Mouse (Mus musculus) NIH3T3 (cell line): Measurements from ENCODE around the gene Pgpep1l.

Experiments
- DNase-seq: peaks from one replicate; pipeline ENCODE4 v3.0.0-alpha.2; 2012; ENCODE audit warnings: low read depth

Pgpep1l gene

DNA sequence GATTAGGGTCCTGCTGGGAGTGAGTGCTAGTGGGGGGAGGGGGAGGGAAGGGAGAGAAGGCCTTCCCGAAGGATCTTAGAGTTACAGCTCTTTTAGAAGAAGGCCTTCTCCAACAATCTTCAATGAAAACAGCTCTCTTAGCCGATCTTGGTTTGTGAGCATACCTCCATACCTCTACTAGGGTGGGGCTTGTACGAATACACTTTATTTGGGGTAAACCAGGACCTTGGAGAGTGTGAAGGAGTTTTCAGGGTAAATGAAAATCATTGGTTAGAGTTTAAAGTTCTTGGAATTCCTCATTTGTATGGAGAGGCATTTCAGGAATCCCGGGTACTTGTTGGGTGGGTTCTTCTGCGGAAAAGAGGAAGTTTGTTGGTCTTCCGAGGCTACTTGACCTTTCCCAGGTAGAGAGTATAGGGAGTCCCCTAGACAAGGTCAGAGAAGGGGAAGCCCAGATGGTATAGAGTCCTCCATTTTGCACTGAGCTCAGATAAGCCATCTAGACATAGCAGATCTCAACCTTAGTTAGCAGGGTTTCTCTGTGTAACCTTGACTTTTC, 4.4 kb downstream of the Pgpep1l start:
- no peak for DNase-seq

DNA sequence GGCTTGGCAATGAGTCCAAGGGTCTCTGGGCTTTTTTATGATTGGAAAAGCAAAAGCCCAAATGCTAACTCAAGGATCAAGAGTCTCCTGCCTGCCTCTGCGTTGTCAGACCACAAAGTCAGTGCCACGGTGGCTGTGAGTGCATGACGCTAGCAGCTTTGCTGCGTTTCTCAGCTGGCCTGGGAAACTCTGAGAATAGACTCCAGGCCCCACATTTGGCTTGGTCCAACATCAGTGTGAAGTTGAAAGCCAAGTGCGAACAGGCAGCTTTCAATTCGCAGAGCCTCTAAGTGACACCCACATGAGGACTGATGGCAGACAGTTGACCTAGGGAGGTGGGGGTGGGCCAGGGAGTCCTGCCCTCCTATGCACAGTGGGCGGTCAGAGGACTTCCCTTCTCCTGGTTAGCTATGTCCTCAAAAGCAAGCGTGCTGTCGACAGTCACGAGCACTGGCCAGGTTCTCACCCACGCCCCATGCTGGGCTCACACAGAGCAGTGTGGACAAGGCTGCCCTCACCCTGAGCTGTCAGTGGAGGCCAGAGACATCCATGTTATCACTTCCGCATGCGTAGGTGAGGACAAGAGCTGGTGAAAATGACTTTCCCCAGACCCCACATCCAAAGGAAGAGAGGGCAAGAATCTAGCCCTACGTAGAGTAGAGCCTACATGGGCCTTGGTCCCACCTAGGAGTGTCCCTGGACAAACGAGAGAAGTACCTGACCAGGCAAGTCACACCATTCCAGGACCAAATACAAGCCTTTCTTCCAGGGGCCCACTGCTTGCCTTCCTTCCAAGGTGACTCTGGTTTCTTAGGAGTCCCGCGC, 5.5 kb downstream of the Pgpep1l start:
- no peak for DNase-seq

DNA sequence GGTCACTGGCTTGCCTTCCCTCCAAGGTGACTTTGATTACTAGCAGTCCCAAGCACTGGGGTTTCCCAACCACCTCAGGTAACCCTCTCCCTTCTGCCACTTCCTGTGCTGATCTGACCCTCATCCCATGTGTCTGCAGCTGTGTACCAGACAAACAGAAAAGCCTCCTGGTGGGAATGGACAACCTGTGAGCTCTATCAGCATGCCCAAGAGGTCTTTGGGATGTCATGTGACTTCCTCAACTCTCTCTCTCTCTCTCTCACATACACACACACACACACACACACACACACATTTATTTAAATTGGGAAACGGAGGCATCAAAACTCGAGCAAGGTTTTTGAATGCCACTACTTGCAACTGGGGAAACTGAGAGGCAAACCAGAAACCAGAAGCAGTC, 6.3 kb downstream of the Pgpep1l start:
- no peak for DNase-seq

DNA sequence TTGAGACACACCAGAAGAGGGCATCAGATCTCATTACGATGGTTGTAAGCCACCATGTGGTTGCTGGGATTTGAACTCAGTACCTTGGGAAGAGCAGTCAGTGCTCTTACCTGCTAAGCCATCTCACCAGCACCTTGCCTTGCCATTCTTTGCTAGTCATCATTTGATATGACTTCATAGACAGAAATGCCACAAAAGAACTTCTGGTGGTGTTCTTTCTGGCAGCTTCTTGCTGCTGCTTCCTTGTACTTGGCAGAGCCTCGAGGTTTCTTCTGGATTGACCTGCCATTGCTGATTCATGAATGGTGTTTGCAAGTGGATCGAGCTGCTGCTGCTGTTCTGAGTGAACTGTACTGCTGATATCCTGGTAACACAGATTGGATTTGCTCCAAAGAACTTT, 13.1 kb downstream of the Pgpep1l start:
- no peak for DNase-seq

DNA sequence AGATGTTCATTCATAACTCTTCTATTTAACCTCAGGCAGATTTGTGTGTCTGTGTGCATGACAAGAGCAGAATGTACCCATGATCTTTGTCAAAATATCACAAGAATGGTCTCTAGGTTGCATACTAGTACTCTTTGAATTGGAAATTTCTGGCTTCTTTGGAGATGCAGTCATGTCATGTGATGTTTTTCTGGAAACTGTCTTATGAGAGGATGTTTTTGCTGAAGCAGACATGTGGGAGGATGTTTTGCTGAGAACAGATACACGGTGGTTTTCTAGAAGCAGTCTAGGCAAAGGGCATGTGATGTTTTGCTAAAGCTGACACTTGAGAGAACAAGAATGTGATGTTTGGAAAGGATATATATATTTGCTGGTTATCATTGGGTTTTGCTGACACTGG, 13.6 kb downstream of the Pgpep1l start:
- DNase-seq, result no peak

DNA sequence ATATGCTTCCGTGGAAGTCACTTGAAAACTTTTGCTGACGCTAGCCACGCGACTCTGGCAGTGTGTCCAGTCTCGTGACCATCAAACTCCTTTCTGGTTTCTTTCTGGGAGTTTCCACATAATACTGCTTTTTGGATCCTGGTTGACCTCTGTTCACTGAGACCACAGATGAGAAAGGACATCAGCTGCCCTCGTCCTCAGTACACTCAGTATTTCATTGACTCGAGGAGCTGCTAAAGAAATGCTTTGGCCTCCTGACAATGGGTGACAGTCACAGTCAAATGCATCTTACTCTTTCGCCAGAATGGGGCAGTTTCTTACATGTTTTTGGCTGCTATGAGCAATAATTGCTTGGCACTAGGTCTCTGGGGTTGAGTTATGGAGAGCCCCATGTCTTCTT, 17.8 kb downstream of the Pgpep1l start:
- DNase-seq, result no peak

DNA sequence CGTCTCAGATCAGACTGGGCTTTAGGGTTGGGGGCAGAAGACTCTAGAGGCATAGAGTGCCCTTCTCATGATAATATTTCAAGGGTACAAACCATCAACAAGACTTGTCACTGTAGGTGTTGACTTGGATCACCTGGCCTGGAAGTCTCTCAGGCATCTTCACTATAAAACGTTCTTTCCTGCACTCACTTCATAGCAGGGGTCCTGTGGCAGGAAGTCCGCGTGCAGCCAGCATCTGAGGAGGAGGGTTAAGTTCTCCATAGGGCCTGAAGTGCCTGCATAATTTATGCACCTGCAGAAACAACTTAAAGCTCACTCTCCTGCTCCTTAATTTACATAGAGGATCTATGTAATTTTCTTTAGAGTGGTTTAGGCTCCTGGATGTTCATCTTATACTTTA, 18.4 kb downstream of the Pgpep1l start:
- DNase-seq, result no peak

DNA sequence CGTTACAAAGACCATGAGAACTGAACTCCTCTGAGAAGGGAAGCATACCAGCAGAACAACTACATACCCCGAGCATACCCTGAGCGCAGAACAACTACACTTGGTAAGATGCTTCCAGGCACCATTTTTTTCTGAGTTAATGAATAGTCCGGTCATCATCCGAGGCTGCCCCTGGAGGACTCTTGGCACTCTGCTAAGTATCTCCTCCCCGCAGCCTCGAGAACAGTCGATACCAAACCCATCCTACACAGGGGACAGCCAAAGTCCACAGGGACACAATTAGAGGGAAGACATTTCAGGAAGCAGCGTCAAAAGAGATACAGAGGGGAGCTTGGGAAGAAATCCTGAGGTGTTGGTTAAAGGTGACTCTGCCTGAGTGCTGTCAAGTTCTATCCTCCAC, 22.8 kb downstream of the Pgpep1l start:
- no peak for DNase-seq

DNA sequence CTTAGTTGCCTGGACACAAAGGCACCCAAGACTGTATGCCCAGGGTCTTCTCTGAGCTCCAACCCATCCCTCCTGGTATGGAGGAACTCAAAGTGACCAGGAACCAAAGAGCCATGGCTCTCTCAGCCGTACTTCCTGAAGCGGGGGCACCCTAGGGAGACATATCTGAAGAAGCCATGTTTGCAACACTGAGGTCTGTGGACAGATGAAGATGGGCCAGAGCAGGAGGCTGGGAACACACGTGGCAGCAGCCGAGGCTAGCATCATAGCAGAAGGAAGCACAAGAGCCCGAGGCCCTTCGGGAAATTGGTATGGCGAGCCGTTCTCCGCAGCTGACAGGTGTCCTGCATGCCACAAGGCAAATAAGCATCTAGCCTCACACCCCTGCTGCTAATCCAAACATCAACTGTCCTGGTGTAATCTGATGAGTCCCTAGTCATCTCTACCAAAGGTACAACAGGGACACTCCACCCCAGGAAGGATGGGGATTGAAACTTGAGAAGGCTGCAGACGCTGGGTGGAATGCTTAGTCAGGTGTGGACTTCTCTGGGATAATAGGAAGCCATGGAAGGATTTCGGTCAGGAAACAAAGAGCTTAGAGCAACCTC, 24.7 kb downstream of the Pgpep1l start:
- DNase-seq, result no peak

DNA sequence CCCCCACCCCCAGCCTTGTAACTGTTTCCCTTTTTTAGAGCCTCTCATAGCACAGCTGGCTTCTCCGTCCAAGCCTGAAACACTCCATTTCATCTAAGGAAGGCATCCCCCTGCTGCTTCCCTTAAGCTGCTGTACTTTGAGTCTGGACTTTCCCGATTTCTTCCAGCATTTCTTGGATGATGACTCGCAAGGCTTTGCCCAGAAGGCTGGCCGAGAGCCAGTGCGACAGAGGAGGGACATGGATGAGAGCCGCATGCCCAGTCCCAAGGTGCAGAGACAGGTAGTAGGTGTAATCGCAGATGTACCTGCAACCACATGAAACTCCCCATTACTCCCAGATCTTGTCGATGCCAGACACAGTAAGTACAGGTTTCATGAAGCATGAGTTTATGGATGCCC, 27.2 kb downstream of the Pgpep1l start:
- DNase-seq, result peak; percentile 59

DNA sequence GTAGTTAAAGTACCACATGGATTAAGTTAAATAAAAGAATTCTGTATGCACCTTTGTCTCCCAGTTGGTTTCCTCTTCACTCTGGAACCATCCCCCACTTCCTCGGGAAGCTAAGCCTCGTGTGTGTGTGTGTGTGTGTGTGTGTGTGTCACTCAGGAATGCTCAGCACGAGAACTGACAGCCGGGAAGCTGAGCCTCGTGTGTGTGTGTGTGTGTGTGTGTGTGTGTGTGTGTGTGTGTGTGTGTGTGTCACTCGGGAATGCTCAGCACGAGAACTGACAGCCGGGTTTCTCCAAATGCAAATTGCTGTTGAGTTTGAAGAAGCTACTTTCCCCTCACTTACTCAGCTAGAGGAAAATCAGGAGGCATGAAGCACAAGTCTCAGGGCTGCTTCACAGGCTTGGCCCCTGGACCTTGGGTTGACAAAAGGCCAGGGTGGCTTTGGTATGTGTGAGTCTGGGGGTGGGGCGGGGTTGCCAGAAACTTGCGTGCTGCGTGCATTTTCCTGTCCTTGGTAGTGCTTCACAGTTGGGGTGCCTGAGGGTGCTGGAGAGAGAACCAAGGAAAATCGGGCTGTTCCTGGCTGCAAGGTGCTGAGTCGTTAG, 30.3 kb downstream of the Pgpep1l start:
- DNase-seq, result peak; percentile 20

DNA sequence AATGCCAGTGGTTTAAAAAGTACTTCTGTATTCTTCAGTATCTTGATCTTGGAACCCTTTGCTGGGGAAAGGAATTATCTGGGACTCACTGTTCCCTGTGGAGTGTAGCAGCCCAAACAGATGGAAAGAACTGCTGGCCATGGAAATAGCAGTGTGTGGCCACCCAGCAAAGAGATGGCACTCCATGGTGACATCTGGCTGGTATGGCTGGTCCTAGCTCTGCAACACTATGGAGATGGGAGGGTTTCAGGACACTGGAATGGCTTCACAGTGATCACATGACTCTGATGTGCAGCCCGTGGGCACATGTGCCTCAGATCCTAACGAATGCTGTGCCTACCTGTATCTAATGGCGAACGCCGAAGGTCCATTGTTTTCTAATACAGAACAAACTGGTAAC, 31.5 kb downstream of the Pgpep1l start:
- DNase-seq, result no peak

DNA sequence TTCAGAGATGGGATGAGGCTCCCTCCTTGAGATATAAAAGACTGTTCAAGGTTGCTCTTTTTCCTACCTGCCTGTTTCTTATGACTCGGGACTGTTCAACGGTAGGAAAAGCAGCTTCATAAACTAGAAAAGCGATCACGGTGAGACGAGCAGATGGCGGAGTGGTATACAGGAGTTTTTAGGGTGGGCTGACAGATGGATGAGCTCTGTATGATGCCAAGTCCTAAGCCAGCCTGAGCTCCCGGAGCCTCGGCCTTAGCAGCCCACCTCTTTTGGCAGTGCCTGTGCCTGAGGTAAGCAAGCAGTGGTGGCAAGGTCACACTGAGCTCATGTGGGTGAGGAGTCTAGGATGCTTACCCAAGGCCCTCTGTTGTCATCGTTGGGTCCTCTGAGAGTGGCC, 33.2 kb downstream of the Pgpep1l start:
- DNase-seq, result no peak

DNA sequence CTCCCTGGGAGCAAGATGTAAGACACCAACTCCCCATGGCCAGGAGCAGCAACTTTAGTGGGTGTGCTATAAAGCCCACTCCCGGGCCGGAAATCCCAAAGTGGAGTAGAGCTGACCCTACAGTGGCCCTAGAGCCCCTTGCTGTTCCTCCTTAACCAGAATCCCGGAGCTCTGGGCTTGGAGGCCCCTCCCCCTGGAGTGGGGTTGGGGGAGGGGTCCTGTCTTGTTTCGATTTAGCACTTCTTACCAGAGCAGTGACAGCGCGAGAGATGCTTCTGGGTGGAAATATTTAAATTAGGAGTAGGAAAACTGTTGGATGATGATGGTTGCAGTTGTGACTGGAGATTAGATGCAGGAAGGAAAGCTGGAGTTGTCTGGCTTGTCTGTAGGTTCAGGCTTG, 35.5 kb downstream of the Pgpep1l start:
- DNase-seq, result no peak

DNA sequence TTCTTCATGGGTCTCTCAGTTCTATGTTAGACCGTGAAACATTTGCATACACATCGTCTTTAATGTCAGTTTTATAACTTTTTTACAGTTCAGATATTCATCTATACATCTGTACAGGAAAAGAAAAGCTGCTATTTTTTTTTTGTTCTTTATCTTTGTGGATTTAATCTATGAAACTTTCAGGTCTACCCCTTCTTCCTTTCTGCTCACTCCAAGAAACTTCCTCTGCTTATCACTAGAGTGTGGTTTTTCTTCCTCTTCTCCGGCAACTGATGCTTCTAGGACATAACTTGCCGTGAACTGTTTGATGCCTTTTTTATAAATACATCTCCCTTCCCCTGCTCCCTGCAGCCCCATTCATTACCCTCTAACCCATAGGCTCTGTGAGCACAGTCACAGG, 36.4 kb downstream of the Pgpep1l start:
- DNase-seq, result no peak

DNA sequence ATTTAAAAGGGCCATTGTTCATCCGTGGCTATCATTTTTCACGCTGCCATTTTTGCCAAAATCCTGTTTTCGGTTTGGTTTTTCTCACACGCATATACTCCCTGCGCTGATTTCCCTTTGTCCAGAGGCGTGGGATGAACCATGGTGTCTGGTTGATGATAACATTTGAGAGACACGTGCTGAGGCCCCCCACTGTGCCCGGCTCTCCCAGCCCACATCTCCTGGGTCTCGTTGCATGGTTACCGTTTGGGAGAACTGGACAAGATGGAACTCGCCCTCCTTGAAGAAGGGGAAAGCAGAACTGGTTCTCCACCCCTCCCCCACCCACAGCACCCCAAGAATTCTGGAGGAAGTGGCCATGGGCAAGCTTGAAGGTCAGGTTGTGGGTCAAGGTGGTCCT, 37.0 kb downstream of the Pgpep1l start:
- no peak for DNase-seq

DNA sequence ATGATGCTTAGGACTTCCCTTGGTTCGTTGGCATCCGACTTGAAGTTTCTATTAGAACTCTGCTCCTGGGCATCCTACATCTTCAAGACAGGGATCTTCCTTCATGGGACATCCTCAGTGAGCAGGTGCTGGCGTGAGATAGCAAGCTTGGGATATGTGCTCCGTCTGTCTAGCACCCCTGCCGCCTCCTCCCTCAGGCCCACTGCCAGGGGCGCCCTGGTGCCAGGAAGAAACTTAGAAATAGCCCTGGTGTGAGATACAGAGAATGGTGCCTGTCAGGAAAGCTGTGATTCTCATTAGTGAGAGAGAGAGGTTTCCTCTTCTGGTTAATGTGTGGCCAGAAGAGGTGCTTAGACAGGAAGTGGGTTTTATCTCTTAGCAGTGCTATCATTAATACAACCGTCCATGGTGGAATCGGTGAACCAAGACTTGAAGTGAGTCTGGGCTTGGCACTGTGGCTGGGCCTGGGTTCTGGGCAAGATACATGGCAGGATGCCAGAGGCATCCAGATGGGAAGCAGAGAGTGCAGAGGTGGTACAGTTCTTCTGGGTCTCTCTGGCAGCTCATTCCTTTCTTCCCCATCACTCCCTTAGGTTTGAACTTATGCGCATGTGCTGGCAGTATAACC, 38.5 kb downstream of the Pgpep1l start:
- no peak for DNase-seq

DNA sequence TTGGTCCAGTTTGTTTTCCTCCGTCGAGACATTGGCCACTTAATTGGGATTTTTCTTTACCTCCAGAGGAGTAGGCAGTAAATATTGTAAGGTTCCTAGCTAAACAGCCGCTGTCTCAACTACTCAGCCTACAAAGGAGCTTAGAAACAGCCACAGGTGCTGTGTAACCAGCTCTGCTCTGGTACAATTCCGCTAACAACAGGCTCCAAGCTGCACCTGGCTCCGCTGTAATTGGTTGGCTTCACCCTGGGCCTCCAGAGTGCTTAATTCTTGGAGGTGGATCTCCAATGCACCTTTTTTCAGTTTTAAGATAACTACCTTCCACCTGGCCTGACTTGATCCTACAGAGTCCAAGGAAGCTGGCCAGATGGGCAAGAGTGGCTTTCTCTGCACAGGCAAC, 40.0 kb downstream of the Pgpep1l start:
- no peak for DNase-seq

DNA sequence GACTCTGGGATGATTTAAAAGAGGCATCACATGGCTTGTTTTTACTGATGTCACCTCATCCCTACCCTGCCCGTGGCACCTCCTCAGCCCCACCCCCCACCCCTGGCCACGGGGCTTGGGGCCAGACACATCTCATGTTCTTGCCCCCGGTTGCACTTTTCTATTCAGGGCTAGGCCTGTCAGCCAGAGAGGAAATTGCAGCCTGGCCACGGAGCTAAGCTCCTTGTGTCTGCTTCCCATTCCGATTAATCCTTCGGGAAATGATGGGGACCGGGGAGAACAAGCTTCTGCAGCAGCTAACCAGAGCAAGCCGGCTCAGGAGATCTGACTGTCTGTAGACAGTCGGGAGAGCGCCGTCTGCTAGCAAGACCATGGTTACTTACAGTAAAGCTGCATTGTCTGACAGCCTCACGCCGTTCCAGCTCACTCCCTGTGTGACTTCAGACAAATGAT, 40.7 kb downstream of the Pgpep1l start:
- peak; percentile 60 for DNase-seq

DNA sequence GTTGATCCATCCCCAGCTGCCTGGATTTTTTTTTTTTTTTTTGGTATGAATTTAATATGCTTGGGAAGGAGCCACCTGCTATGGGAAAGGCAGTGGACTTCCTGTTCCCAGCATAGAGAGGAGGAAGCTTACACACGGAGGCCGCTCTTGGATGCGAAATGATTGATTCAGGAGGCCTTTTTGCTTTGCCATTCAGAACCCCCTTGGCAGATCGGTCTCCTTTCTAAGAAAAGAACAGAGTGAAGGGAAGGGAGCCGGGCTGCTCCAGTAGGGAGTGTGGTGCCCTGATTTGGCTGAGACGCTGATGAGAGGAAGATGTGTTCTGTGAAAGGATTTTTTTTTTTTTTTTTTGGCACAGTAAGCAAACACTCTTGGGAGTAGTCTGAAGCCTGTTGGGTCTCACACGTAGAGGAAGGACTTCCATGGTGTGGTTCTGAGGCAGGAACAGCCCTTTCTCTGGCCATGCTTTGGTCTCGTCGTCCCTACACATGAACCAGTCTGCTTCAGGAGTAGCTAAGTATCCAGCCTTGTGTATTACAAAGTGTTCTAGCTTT, 42.3 kb downstream of the Pgpep1l start:
- DNase-seq, result no peak

DNA sequence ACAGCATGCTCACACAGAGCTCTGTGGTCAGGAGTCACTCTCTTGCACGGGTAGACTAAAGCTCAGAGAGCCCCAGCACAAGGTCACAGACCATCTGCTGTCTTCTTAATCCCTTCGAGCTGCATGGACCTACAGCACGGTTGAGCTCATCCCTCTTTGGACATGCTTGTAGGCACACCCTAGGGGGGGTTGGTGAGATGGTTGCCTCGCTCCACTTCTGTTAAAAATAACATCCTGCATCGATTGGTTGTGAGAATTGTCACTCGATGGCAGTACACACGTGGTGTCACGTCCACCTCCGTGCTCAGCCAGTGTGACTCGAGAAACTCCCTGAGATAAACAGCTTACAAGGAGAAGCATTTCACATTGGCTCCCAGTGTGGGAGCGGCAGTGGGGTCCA, 45.2 kb downstream of the Pgpep1l start:
- DNase-seq, result no peak

DNA sequence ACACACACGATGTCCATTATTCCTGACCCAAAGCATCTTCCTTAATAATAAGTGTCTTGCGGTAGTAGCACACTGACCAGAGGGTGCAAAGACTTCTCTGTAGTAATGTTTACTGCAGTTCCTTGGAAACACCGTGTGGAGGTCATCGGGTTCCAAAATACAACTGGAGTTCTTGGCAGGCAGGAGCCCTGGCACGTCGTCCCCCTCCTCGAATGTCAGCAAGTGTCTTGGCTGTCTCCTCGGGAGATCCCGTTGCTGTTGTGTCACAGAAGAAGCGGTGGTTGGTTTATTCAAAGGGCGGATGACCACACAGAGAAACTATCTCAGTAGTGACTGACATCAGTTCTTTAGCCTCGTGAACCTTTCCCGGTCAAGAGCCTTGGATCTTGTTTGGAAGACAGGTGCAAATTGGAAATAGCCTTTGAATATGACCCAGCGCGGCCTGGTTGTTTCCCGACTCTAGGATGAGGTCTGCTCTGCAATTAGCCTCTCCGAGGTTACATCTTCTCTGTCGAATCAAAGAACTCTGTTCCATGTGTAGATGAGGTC, 48.4 kb downstream of the Pgpep1l start:
- no peak for DNase-seq
